Mouse (Mus musculus) brain, adult 10 weeks (tissue): ENCODE measurements around the gene Adamts18. TPM values are rescaled to one million over a fixed set of nuclear protein-coding genes. Genes with fewer than 3 reads are reported as not detected.

Experiments
- polyA plus RNA-seq: library from polyadenylated mRNA; stranded (reverse); fragments of 350-450 nt; fragmentation: Illumina TruSeq; extraction: RNeasy Lipid Tissue Mini Kit (QIAGEN cat#74804); gene quantifications from one replicate; pipeline ENCODE4 v1.2.3, GENCODE M21; 2015; ENCODE audit warnings: low read depth, low replicate concordance

Adamts18 gene
- 1.2 TPM for polyA plus RNA-seq

DNA sequence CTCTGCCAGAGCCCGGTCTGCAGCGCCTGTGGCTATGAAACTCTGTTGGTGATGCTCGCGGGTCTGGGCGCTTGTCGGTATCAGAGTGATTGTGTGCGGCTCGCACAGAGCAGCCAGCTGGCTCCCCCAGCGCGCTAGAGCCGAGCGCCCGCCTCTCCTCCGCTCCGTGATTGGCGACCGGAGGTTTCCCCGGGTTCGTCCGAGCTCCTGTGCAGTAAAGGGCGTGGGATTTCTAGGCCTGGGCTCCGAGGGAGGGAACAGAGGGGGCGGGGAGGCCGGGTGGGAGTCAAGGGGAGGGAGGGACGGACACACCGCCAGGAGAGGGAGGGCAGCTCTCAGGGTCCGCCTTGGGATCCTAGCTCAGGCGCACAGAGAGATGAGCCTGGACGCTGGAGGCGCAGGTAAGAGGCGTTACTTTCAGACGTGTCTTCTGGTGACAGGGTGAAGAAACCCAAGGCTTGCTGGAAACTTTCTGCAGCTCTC is at the start of gene Adamts18:
Adamts18 (minus strand) TSS at position 86 of the 483 bp plus-strand sequence.

Other genes starting within 250 kb of the Adamts18 start
- 16.5 TPM for gene Mon1b, start 213.2 kb downstream of the Adamts18 start, polyA plus RNA-seq
- not detected for gene Syce1l, start 205.5 kb downstream of the Adamts18 start, polyA plus RNA-seq